Mouse (Mus musculus): ENCODE measurements around the gene Ccnjl.

- TF ChIP-seq CTCF (IDR thresholded peaks at IDR 0.05; ENCODE audit: borderline replicate concordance, extremely low read depth, insufficient read depth, insufficient read length) (peak; percentile 57; the same call in 1 of the 2 replicates), POLR2A (IDR thresholded peaks at IDR 0.05; ENCODE audit: borderline replicate concordance, extremely low read depth, insufficient read depth, insufficient read length, poor library complexity, severe bottlenecking) (no peak)
These were observed 39.7 kb downstream of the Ccnjl start for GRCm38 (mm10) chr11:43568263-43568662.

Data from brain, embryonic 14.5 days (tissue).